Mouse (Mus musculus) cerebellum, postnatal 10 days (tissue): ENCODE results near the gene Sox30.

Source experiments
- DNase-seq, 2 experiments: peaks; one replicate each; pipeline ENCODE4 v3.0.0; 2021; ENCODE audit warnings: mixed read lengths in 2 of 2

The Sox30 gene

GRCm38 (mm10) chr11:45979946-45980892 lies at the start of gene Sox30:
Gene Sox30 (plus strand): TSS chr11:45980310.
- peak; percentile 79 to 81 for DNase-seq

- DNase-seq = no peak
Measured at GRCm38 (mm10) chr11:45932771-45933170, 47.3 kb upstream of the Sox30 start.

- no peak for DNase-seq
Measured at GRCm38 (mm10) chr11:45937478-45937877, 42.6 kb upstream of the Sox30 start.

- no peak for DNase-seq
Measured at GRCm38 (mm10) chr11:45938917-45939316, 41.2 kb upstream of the Sox30 start.

- DNase-seq = no peak
Measured at GRCm38 (mm10) chr11:45942281-45942680, 37.8 kb upstream of the Sox30 start.

- DNase-seq = peak; percentile 39 to 52
Measured at GRCm38 (mm10) chr11:45943108-45943705, 36.9 kb upstream of the Sox30 start.

GRCm38 (mm10) chr11:45943891-45944642 lies 36.0 kb upstream of the Sox30 start:
- DNase-seq = no peak

GRCm38 (mm10) chr11:45944643-45945156 lies 35.4 kb upstream of the Sox30 start, which contains the start of gene Lsm11:
Gene Lsm11 (minus strand): TSS chr11:45944935.
- DNase-seq = peak; percentile 98 to 99

GRCm38 (mm10) chr11:45946796-45947195 lies 33.3 kb upstream of the Sox30 start:
- DNase-seq = no peak

GRCm38 (mm10) chr11:45947491-45947890 lies 32.6 kb upstream of the Sox30 start:
- DNase-seq = peak; percentile 36 to 38

GRCm38 (mm10) chr11:45955127-45955627 lies 24.9 kb upstream of the Sox30 start, which contains the start of gene Thg1l:
Gene Thg1l (minus strand): TSS chr11:45955494.
- DNase-seq = peak; percentile 92 to 93

- DNase-seq = peak; percentile 27 to 50
Measured at GRCm38 (mm10) chr11:45959598-45959997, 20.5 kb upstream of the Sox30 start.

- no peak for DNase-seq
Measured at GRCm38 (mm10) chr11:45960003-45960402, 20.1 kb upstream of the Sox30 start.

GRCm38 (mm10) chr11:45966896-45967295 lies 13.2 kb upstream of the Sox30 start:
- no peak for DNase-seq

- DNase-seq = no peak
Measured at GRCm38 (mm10) chr11:45968466-45968865, 11.6 kb upstream of the Sox30 start.

GRCm38 (mm10) chr11:45973635-45974034 lies 6.5 kb upstream of the Sox30 start:
- no peak for DNase-seq

- DNase-seq = no peak
Measured at GRCm38 (mm10) chr11:45974466-45974865, 5.6 kb upstream of the Sox30 start.

- DNase-seq = no peak
Measured at GRCm38 (mm10) chr11:45976061-45976460, 4.0 kb upstream of the Sox30 start.

- DNase-seq = no peak
Measured at GRCm38 (mm10) chr11:45980893-45981253, 763 bp downstream of the Sox30 start.

GRCm38 (mm10) chr11:45991604-45992003 lies 11.5 kb downstream of the Sox30 start:
- peak; percentile 29 to 42 for DNase-seq

- peak in 1 of 2 experiments; percentile 15 for DNase-seq
Measured at GRCm38 (mm10) chr11:45992087-45992486, 12.0 kb downstream of the Sox30 start.

GRCm38 (mm10) chr11:46016061-46016460 lies 36.0 kb downstream of the Sox30 start:
- peak; percentile 86 to 88 for DNase-seq

GRCm38 (mm10) chr11:46020246-46020645 lies 40.1 kb downstream of the Sox30 start:
- DNase-seq = no peak
